Mouse (Mus musculus): ENCODE data around the gene 2310034G01Rik.

GRCm38 (mm10) chr19:46363294-46364009, 13.3 kb upstream of the 2310034G01Rik start:
- TF ChIP-seq CTCF (IDR thresholded peaks at IDR 0.05; ENCODE audit: borderline replicate concordance, insufficient read depth, low read length) (no peak), POLR2A (IDR thresholded peaks at IDR 0.05; ENCODE audit: low read depth, low read length) (no peak)
